Mouse (Mus musculus) cortical plate, adult 2 months (tissue): ENCODE measurements around the gene Kif27.

Source experiments
- CTCF ChIP-seq: fragments of 200-500 bp; IDR thresholded peaks from 2 replicates; pipeline ENCODE4 v1.5.1; 2011; ENCODE audit warnings: mild to moderate bottlenecking, control low read depth, low read length; ENCODE audit not compliant: insufficient read depth; ENCODE audit errors: extremely low read depth
- POLR2A ChIP-seq: fragments of 200-500 bp; IDR thresholded peaks from 2 replicates; pipeline ENCODE4 v1.6.1; 2011; ENCODE audit warnings: mild to moderate bottlenecking, low read length, control low read depth; ENCODE audit not compliant: insufficient read depth; ENCODE audit errors: extremely low read depth

GRCm38 (mm10) chr13:58366373-58366772 is 7.5 kb upstream of the Kif27 start:
- no peak for TF ChIP-seq POLR2A
- no peak for TF ChIP-seq CTCF
